Mouse (Mus musculus): ENCODE measurements at regions not wholly inside any gene's neighbourhood (a gene's known extent, or its start where the extent isn't known, plus 50 kb on each side); places are given as distances from the start of the nearest gene placed in this dataset.
A peak's percentile ranks its signal among the peaks of the same experiment; 100 is the strongest.
"Not testable (repeated sequence)": the region's sequence is repeated elsewhere in the genome, so short reads cannot be mapped to it uniquely, and the experiment has no call there.

DNA sequence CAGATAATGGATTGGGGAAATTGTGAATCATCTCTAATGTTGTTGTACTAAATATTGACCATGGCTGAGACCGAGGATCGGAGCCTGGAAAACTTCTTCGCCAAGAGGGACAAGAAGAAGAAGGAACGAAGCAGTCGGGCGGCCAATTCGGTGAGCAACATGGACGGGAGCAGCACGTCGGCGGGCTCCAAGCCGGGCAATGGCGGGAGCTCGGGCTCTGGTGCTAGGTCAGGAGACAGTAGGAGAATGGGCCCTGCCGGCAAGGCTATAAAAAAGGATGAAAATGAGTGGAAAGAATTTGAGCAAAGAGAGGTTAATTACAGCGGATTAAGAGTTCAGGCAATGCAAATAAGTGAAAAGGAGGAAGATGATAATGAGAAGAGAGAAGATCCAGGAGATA lies 55.0 kb upstream of the Zfp990 start:
- not testable (repeated sequence) for DNase-seq

GRCm38 (mm10) chr4:145448586-145448985 lies 62.0 kb upstream of the Zfp990 start:
- DNase-seq, result no peak

- DNase-seq, result not testable (repeated sequence)
Measured at GRCm38 (mm10) chr4:145436718-145437117, 73.8 kb upstream of the Zfp990 start.

DNA sequence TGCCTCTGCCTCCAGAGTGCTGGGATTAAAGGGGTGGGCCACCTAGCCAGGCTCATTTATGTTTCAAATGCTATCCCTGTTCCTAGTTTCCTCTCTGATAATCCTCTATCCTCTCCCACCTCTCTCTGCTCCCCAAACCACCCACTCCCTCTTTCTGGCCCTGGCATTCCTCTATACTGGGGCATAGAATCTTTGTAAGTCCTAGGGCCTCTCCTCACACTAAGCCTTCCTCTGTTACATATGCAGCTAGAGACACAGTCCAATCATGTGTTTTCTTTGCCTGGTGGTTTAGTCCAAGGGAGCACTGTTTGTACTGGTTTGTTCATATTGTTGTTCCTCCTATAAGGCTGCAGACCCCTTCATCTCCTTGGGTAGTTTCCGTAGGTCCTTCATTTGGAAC lies 76.0 kb upstream of the Zfp990 start:
- no peak for DNase-seq

GRCm38 (mm10) chr4:145434071-145434470 lies 76.5 kb upstream of the Zfp990 start:
- DNase-seq, result no peak

DNA sequence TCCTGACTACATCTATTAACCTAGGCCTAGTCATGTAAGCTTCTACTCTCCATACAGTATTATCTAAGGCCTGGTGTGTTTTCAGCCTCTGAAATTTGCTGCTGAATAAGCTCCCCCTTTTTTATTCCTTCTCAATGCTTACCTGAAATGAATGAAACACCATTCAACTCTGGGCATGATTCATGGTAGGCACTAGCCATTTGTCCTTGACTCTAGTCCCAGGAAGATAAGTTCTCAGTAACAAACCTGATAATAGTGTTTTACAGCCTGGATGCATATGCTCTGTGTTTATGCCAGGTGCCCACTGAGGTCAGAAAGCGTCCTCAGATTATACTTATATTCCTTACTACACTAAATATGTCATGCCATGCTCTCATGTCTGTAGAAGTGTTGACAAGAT lies 77.3 kb upstream of the Zfp990 start:
- DNase-seq, result not testable (repeated sequence)

DNA sequence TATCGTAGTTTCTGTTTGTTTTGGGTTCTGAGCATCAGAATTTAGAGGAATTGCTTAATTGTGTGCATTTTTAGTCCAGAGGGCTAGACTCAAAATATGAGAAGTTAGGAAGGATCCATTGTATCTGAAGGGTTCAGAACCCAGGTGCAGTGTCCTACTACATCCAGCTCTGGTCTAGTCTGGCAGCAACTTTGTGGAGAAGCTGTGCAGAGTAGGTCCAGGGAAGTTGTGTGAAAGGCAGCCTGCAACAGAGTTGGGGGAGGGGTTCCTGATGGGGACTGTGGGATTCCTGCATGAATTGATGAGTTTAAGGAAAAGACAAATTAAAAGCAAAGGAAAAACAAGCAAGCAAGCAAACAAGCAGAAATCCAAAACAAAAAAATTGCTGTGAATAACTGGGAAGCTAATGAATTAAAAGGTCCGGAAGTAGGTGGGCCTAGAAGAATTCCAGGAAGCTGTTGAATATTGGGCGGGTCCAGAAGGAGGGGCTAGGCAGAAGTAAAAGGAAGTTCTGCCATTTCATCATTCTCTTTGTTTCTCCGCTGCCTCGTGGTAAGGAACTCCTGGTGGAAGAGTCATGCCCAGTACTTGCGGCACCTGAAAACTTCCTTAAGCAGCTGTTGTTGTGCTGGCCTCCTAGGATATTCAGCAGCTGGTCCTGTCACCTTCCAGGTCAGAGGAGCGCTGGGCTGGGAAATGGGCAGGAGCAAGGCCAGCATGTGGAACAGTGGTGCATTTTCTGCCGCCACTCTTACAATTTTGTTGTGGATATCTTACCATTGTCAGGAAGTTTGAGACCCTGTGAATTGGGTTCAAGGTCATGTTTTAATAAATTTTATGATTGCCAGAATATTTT lies 78.4 kb upstream of the Zfp990 start:
- DNase-seq, result no peak

GRCm38 (mm10) chr4:145417837-145418236 lies 92.7 kb upstream of the Zfp990 start:
- DNase-seq, result not testable (repeated sequence)

DNA sequence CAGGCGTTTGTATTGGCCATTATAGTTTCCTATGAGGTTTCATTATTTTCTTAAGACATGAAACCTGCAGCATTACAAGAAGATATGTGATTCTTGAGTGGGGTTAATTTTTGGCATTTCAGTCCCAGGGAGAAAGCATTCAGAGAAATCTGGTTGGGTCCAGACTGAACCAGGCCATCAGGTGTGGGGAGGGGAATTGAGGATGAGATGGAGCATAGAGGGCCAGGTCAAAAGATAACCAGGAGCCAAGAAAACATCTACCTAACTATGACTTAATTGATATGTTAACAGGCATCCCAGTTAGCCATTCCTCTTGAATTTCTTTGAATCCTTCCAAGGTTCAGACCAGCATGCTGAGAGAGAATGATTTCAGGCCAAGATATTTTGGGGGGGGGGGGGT lies 96.2 kb upstream of the Tnfrsf8 start:
- DNase-seq, result no peak

GRCm38 (mm10) chr4:145409796-145410475 lies 95.0 kb upstream of the Tnfrsf8 start:
- no peak for DNase-seq

GRCm38 (mm10) chr4:145406050-145406449 lies 91.1 kb upstream of the Tnfrsf8 start:
- DNase-seq, result not testable (repeated sequence)

DNA sequence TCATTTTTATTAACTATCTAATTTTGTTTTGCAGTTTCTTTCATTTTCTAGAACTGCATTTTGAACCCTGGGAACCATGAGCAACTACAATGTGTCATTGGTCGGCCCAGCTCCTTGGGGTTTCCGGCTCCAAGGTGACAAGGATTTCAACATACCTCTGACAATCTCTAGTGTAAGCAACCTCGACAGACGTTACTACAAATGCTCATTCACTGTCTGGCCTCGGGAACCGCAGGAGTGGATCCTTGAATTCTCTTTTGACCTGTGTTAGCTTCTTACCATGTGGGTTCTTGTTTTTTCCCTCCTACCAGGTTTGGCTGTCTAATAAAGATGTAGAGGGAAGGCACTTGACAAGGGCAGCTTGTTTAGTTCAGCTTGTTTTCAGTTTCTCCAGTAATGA lies 89.3 kb upstream of the Tnfrsf8 start:
- DNase-seq, result not testable (repeated sequence)

DNA sequence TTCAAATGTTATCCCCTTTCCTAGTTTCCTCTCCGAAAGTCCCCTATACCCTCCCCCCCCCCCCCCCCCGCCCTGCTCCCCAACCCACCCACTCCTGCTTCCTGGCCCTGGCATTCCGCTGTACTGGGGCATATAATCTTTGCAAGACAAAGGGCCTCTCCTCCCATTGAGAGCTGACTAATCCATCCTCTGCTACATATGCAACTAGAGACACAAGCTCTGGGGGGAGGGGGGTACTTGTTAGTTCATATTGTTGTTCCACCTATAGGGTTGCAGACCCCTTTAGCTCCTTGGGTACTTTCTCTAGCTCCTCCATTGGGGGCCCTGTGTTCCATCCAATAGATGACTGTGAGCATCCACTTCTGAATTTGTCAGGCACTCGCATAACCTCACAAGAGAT lies 63.9 kb upstream of the Tnfrsf8 start:
- DNase-seq, result not testable (repeated sequence)

GRCm38 (mm10) chr4:145377306-145378067 lies 62.5 kb upstream of the Tnfrsf8 start:
- DNase-seq, result not testable (repeated sequence)

DNA sequence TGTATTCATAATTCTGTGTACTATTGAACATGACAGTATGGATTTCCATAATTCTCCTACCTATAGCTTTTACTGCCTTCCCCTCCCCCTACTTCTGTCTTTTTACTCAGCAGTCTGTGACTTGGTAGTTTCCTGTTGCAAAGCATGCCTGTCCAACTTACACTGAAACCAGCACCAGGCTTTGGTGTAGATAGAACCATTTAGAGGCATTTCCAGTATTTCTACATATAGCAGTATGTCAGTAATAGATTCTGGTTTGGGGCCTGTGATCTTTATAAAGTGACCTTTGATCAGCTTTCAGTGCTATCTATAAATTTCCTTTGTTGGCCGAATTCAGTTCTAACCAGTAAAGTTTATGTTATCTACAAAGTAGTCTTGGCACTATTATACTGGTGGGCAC lies 54.8 kb upstream of the Tnfrsf8 start:
- DNase-seq, result no peak

DNA sequence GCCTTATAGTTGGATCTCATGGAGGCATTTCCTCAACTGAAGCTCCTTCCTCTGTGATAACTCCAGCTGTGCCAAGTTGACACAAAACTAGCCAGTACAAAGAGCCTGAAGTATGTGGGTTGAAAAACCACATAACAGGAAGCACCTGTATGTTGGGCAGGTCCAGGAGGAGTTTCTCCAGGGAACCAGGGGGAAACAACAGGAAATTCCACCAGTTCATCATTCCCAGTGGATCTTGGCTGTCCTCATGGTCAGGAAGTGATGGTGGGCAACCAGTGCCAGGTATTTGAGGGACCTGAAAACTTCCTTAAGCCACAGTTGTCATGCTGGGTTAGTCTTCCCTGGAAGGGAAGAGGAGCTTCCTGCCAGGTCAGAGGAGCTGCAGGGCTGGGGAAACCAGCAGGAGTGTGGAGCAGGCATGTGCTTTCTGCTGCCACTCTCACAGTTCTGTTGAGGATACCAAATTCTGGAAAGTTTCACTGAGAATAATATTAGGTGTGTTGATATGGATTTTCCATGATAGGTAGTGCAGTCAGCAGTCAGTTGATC lies 52.4 kb upstream of the Tnfrsf8 start:
- DNase-seq, result peak; percentile 3

DNA sequence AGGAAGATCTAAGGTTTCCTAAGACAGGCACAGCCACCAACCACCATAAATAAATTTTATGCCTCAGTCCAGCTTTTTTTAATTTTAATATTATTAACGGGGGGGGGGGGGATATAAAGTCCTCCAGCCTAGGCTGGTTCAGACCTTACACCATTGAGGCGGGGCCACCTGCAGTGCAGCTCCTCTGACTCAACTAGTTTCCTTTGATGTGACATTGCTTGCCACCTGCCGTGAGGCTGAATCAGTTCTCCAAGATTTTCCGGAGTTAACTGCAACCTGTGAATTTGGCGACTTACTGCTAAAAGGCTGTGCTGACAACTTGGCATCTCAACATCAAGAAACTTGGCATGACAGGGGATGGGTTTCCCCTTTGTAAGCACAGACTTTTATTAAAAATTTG lies 51.3 kb upstream of the Tnfrsf8 start:
- no peak for DNase-seq

DNA sequence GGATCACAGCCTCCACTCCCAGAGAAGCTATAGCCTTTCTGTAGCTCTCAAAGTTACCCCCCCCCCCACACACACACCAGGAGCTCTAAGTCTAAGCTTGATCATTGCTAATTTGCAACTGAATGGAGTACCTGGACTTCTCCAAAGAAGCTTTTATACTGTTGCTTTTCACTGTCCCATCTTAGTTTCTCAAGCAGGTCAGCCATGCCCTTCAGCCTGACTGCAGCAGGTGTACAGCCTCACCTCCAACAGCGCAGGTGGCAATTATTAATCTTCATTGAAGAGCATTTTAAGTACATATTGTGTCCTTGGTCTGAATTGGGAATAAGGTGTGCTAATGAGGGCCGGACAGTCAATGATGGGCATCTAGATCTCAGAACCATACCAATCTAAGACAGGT lies 50.8 kb upstream of the Tnfrsf8 start:
- DNase-seq, result not testable (repeated sequence)

All from kidney, postnatal 14 days (tissue).